Mouse (Mus musculus) gastrocnemius, postnatal 36 days (tissue): ENCODE results near the gene Lkaaear1. TPM values are rescaled to one million over a fixed set of nuclear protein-coding genes. Genes with fewer than 3 reads are reported as not detected.

Experiments
- DNase-seq, 2 experiments: peaks; one replicate each; pipeline ENCODE4 v3.0.0; 2022
- intact Hi-C: fragments of 180-260 bp; cut with DNase I; formaldehyde crosslinking; loops from one replicate; pipeline ENCODE4 v1.15.1; 2025
- total RNA-seq, 2 experiments: library from RNA; stranded (reverse); gene quantifications; 2 replicates each; pipeline ENCODE4 v1.2.3; 2021

Gene Lkaaear1
- total RNA-seq, 2 experiments from 2014 or later = not detected

- intact Hi-C loops = no loop called here
- DNase-seq = no peak
These were observed 10.7 kb downstream of the Lkaaear1 start for GRCm38 (mm10) chr2:181687586-181687985.

GRCm38 (mm10) chr2:181685686-181686085, 12.6 kb downstream of the Lkaaear1 start:
- no peak for DNase-seq
- intact Hi-C loops = no loop called here

GRCm38 (mm10) chr2:181684713-181685112, 13.5 kb downstream of the Lkaaear1 start:
- intact Hi-C loops = no loop called here
- DNase-seq = no peak

GRCm38 (mm10) chr2:181683381-181683780, 14.9 kb downstream of the Lkaaear1 start:
- no peak for DNase-seq
- intact Hi-C loops = no loop called here

- intact Hi-C loops = no loop called here
- no peak for DNase-seq
These were observed 16.3 kb downstream of the Lkaaear1 start for GRCm38 (mm10) chr2:181681978-181682377.

GRCm38 (mm10) chr2:181680716-181681117, 17.5 kb downstream of the Lkaaear1 start:
- intact Hi-C loops = no loop called here
- DNase-seq = no peak

- peak; percentile 55 to 70 for DNase-seq
- intact Hi-C loops = no loop called here
These were observed 18.1 kb downstream of the Lkaaear1 start, which contains the start of gene Tcea2 for GRCm38 (mm10) chr2:181679951-181680715. Gene Tcea2, plus strand, starts transcription at chr2:181680310.

GRCm38 (mm10) chr2:181678780-181679179, 19.5 kb downstream of the Lkaaear1 start:
- intact Hi-C loops = no loop called here

GRCm38 (mm10) chr2:181677755-181678098, 20.5 kb downstream of the Lkaaear1 start:
- intact Hi-C loops = no loop called here
- no peak for DNase-seq

More at GRCm38 (mm10) chr2:181678780-181679179, 19.5 kb downstream of the Lkaaear1 start:
- peak; percentile 59 to 62 for DNase-seq

GRCm38 (mm10) chr2:181677096-181677754, 21.0 kb downstream of the Lkaaear1 start:
- intact Hi-C loops = no loop called here
- DNase-seq = peak; percentile 27 to 40

- DNase-seq = no peak
- intact Hi-C loops = no loop called here
These were observed 21.8 kb downstream of the Lkaaear1 start for GRCm38 (mm10) chr2:181676424-181676823.

GRCm38 (mm10) chr2:181675454-181675853, 22.8 kb downstream of the Lkaaear1 start:
- peak; percentile 53 to 57 for DNase-seq
- intact Hi-C loops = no loop called here

- intact Hi-C loops = no loop called here
- no peak for DNase-seq
These were observed 23.3 kb downstream of the Lkaaear1 start for GRCm38 (mm10) chr2:181674934-181675333.

GRCm38 (mm10) chr2:181673501-181673900, 24.7 kb downstream of the Lkaaear1 start:
- intact Hi-C loops = no loop called here

GRCm38 (mm10) chr2:181671984-181672383, 26.3 kb downstream of the Lkaaear1 start:
- DNase-seq = no peak
- intact Hi-C loops = no loop called here

More at GRCm38 (mm10) chr2:181673501-181673900, 24.7 kb downstream of the Lkaaear1 start:
- DNase-seq = no peak

- intact Hi-C loops = no loop called here
- peak; percentile 38 to 51 for DNase-seq
These were observed 26.9 kb downstream of the Lkaaear1 start, which contains the start of gene Sox18 for GRCm38 (mm10) chr2:181671326-181671725. Gene Sox18, minus strand, starts transcription at chr2:181671640.

GRCm38 (mm10) chr2:181670913-181671311, 27.3 kb downstream of the Lkaaear1 start:
- DNase-seq = no peak
- intact Hi-C loops = no loop called here

GRCm38 (mm10) chr2:181670285-181670912, 27.8 kb downstream of the Lkaaear1 start:
- no peak for DNase-seq
- intact Hi-C loops = no loop called here

- DNase-seq = peak in 1 of 2 experiments; percentile 39
These were observed 35.0 kb downstream of the Lkaaear1 start for GRCm38 (mm10) chr2:181663298-181663630.

GRCm38 (mm10) chr2:181662620-181663297, 35.5 kb downstream of the Lkaaear1 start:
- intact Hi-C loops = no loop called here
- DNase-seq = peak in 1 of 2 experiments; percentile 35

More at GRCm38 (mm10) chr2:181663298-181663630, 35.0 kb downstream of the Lkaaear1 start:
- intact Hi-C loops = no loop called here
